Mouse (Mus musculus) B cell, adult (primary cell): ENCODE results near the gene Me3. TPM values are rescaled to one million over a fixed set of nuclear protein-coding genes. Genes with fewer than 3 reads are reported as not detected.

Source experiments
- total RNA-seq: library from RNA; stranded (reverse); gene quantifications from 4 replicates; pipeline ENCODE4 v1.2.4, GENCODE M21; 2023; ENCODE audit not compliant: inconsistent age

Me3 gene
- not detected in 4 replicates for total RNA-seq

DNA sequence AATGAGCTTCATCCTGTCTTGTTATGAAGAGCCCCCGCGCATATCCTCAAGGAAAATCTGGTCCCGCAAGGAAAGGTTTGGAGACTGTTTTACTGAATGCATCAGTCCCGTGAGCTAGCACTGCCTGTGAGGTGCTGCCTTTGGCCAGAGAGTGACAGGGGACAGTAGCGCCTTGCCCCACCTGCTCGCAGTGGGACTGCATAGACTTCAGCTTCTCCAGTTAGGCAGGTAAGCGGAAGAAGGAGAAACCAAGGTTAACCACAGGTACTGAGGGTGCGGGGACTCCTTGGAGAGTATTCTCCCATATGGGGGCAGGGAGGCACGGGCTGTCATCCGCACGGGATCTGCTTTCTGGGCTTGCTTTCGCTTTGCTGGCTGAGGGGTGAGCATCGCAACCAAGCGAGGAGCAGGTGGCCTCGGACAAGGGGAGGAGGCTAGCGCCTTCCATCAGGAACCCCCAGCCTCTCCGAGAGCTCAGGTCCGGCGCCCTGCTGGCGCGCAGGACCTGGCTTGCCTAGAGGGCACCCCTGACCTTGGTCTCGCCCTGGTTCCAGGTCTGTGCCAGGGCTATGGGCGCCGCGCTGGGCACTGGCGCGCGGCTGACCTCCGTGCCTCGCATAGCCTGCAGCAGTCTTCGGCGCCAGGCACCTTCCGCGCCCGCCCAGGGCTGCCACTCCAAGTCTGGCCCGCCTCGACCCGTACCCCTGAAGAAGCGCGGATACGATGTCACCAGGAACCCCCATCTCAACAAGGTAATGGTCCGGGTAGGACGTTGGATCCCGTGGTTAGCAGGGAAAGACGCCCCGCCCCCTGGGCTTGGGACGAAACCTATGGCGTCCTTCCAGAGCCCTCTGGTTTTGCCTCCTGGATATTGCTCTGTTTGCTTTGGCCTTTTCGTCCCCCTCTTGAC, at the start of gene Me3:
Me3 (plus strand) TSS at position 51 of the 910 bp plus-strand sequence.

DNA sequence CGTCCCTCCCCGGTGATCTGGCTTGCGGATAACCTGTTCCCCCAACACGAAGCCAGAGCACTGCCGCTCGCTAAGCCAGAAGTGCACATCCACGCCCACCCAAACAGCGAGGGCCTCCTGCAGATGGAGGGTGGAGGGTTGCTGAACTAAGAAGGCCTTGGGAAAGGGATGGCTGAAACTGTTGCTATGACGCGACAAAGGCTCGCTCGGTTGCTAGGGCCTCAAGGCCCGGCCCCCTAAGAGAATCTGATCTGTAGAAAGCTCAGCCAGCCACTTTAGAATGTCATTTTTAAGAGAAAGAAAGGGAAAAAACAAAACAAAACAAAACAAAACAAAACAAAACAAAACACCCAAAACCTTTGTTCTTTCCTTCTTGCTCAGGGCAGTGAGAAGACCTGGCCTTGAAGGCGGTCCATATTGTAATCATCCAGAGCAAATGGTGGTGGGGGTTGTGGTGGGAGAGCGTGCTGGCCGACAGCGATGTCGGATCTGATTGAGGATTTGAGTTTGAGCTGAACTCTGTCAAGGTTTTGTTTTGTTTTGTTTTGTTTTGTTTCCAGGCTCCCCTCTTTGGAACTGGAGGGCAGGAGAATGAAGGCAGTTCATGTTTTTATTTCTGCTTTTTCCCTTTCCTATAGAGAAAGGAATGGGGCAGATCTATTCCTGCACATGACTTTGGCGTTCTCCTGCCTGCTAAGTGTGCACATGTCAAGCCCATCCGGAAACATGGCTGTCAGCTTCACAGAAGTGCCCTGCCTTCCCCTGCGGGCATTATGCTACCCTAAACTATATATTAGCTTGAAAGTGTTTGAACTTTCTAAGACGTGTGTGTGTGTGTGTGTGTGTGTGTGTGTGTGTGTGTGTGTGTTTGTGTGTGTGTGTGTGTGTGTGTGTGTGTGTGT, 271.5 kb downstream of the Me3 start, which contains the start of gene Ccdc81:
Ccdc81 (minus strand) TSS at position 188 of the 902 bp plus-strand sequence.

Other genes starting within 250 kb of the Me3 start
- gene Tmem135, start 228.2 kb upstream of the Me3 start, total RNA-seq: 44.6 to 50.7 TPM (median 48.4 TPM) in 4 replicates
- gene Fzd4, start 228.0 kb upstream of the Me3 start, total RNA-seq: 0.06 to 0.12 TPM (median 0.10 TPM) in 3 of 4 replicates, not detected in the other
- 0.27 TPM in 1 of 4 replicates, not detected in the others for gene Prss23, start 105.2 kb upstream of the Me3 start, total RNA-seq